Mouse (Mus musculus): ENCODE data around the gene Stard10. TPM values are rescaled to one million over a fixed set of nuclear protein-coding genes. Genes with fewer than 3 reads are reported as not detected.

Stard10 gene
- total RNA-seq, 2 experiments from 2014 or later = 16.0 to 16.3 TPM

DNA sequence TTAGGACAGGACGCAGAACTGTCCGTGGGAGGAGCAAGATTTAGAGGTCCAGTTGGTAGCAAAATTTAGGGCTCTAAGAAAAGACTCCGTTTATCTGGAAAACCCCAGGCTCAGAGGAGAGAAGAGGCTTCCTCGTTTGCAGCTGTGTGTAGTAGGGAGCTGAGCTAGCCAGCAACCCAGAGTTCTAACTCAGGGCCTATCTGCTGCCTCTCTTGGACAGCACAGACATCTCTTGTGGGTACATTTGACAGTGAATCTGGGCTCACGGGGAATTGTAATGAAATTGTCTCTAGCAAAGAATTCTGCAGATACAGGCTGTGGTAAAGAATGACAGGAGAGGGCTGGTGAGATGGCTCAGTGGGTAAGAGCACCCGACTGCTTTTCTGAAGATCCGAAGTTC is 14.2 kb upstream of the Stard10 start:
- no peak for DNase-seq

DNA sequence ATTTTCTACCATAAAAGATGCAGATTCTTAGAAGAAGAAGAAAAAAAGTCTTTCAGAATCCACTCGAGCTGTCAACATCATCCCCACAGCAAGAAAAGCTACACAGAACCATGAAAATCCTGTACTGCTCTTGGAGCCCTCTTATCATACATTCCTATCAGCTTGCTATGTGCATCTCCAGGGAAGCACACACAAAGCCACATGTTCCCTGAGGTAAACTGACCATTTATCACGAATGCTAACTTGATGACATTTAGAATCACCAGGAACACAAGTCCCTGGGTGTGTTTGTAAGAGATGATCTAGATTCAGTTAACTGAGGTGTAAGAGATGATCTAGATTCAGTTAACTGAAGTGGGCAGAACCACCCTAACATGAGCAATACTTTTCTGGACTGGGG is 10.0 kb upstream of the Stard10 start:
- DNase-seq = no peak

DNA sequence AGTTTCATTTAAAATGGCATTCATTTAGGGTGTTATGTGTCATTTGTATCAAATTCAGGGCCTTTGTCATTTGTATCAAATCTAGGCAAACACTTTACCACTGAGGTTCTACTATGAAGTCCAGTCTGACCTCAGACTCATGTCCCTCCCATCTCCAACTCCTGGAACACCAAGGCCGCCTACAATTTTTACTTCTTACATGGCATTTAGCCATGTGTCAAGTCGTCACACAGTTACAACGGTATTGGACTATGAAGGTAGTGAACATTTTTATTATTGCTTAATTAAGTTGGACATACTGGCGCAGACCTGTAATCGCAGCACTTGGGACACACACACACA is 6.9 kb upstream of the Stard10 start:
- DNase-seq = no peak

DNA sequence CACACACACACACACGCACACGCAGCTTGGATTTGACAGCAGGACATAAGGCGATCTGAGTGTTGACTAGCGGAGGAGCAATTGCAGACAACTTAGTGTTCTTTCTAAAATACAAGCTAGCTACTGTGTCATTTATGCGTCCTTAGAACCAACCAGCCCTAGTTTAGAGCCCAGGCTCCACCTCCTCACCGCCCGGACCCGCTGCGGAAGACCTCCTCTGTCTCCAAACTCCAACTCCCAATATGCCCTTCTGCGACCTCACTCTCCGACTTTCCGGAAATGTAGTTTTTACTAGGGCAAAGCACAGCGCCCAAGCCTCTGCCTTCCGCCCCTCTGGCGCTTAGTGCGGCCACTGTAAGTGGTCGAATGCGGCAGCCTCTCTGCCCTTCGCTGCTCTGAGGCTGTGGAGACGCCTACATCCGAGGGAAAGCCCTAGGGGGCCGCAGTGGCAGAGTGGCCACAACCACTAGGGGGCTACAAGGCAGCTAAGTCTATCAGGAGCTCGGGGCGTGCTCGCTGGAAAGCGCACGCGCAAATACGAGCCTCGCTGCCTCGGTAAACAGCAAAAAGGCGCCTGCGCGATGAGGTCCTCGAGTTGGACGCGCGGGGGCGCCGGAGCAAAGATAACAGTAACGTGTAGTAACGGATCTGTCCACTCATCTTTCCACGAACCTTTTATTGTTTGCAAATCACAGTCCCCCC is 6.4 kb upstream of the Stard10 start:
- DNase-seq = peak; percentile 95

- DNase-seq = no peak
Observed at GRCm38 (mm10) chr7:101311061-101311460, 5.8 kb upstream of the Stard10 start.

- no peak for DNase-seq
Observed at GRCm38 (mm10) chr7:101313033-101313432, 3.9 kb upstream of the Stard10 start.

- DNase-seq = no peak
Observed at GRCm38 (mm10) chr7:101314396-101314795, 2.5 kb upstream of the Stard10 start.

GRCm38 (mm10) chr7:101315699-101316098 is 1.2 kb upstream of the Stard10 start:
- DNase-seq = no peak

GRCm38 (mm10) chr7:101316591-101317001 is 290 bp upstream of the Stard10 start:
- DNase-seq = no peak

DNA sequence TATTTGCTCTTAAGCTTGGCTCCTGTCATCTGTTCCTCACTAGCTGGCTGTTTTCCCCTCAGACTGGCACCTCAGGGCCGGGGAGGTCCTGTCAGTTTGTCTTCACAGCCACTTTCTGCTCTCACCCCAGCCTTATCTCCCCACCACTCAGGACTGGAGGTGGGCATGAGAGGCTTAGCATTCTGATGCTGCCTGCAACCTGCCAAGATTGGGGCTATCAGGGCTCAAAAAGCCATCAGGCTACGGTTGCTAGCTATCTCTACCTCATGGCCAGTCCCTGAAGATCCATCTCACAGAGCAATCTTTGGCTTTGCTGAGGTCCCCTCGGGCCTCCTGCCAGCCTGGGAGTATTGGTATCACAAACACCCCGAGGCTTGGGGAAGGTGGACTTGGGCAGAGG is 2.0 kb downstream of the Stard10 start:
- DNase-seq = no peak

DNA sequence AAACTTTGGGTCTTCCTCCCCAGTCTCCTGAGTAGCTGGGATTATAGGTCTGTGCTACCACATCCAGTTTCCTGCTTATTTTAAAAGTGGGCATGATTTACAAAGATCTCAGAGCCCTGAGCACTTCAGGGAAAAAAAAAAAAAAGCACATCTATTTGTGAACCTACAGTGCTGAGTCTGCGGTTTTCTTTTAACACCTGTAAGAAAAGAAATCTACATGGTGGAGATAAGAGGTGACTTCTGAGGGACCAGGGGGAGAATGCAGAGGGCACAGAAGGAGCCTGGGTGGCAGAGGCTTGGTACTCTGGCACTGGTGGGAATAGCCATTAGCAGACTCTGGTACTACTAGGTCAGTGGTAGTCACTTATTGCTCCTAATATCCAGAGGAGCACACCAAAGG is 2.9 kb downstream of the Stard10 start:
- DNase-seq = no peak

DNA sequence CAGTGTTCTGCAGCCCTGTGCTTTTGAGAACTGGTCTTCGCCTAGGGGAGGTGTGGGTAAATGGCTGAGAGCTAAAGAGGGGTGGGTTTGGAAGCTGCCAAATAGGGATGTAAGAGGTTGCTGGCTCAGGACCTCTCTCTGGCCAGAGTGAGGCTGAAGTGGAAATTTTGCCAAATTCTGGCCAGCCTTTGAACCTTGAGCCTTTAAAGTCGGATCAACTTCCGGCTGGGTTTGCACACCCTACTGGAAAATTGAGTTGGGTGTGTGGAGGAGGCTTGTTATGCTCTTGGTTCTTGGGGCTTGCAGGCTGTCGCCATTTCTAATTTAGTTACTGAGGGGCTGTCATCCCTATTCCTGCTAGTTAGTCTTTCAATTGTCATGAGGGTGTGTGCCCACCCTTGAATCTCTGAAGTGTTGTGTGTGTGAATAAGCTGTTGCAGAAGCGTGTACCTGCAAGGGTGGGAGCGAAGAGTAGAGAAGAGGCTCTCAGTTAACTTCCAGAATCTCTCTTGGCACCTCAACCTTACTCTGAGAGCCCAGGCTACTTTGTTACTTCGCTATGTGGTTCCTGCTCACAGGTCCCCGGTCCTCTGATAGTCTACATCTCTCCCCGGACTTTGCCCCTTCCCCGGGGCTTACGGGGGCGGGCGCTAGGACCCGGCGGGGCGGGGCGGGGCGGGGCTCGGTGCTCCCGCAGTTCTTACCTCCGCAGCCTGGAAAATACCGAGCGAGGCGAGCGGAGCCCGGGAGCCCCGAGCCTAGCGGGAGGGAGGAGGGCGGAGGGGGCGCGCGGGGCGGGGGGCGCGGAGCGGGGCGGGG is 3.7 kb downstream of the Stard10 start:
- DNase-seq = peak; percentile 33

DNA sequence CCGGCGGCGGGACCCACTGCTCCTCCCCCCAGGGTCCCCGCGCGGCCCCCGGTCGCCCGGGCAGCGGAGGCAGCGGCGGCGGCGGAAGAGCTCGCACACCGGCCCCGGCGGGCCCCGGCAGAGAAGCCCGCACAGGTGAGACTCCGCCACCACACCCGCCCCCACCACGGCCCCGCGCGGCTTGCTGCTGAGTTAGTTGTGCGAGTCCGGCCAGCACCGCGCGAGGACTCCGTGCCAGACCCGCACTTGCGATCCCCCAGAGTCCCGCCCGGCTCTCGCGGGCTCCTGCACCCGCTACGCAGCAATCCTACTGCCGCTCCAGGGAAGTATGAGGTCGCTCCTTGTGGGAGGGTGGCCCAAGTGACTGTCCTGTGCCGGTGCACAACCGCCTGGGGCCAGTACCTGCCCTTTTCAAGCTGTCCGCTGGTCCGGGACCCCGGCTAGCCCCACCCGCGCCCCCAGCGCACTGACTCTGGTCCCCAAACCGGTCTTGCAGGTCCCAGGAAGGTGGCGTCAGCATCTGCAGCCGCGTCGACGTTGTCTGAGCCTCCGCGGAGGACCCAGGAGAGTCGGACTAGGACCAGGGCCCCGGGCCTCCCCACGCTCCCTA is 4.4 kb downstream of the Stard10 start:
- DNase-seq = peak; percentile 29

DNA sequence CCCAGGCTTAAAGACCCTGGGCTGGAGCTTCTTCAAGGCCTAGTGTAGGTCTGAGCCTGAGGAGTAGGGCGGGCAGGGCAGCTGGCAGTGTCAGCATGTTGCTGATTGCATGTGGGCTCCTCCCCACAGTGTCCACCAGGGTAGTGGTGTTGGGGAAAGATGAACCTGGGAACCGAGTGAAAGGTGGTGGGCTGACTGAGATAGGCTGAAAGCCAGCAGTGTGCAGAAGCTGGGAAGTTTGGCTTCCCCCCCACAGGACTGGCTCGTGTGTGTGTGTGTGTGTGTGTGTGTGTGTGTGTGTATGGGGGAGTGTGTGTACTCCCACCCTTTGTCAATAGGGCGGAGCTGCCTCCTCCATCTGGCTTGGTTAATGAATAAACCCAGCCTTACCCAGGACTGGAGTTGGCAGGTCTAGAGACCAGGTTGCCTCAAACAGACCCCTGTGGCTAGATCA is 6.3 kb downstream of the Stard10 start:
- DNase-seq = no peak

DNA sequence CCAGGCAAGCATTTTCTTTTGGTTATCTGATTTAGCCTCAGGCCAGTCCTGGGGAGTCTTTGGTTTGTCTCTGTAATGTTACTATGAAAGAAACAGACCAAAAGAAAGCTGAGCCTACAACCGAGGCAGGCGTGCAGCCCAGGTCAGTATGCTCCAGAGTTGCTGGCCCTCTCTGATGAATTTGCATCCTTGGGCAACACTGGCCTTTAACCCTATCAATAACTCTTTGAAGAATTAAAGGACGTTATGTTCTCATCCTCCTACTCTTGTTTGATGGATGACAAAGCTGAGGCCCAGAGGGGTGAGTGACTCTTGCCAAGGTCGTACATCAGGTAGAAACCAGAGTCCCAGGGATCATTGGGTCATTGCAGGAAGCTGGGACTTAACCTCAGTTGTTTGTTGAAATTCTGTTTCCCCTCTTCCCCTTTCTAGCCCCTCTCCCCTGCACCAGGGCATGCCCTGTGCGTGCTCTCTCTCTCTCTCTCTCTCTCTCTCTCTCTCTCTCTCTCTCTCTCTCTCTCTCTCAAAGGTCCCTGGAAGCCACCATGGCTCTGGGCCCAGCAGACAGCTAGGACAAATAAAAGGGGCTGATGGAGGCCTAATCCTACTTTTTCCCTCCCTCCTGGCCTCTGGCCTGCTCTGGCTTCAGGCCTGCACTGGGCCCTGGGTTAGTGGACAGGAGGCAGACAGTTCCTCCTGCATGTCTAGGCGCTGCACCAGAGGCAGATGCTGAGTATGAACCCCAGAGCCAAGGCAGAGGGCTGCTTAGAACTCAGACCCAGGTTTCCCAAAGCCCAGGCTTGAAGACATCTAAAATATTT is 7.5 kb downstream of the Stard10 start:
- no peak for DNase-seq

GRCm38 (mm10) chr7:101326006-101326405 is 9.1 kb downstream of the Stard10 start:
- no peak for DNase-seq

GRCm38 (mm10) chr7:101327263-101327662 is 10.4 kb downstream of the Stard10 start:
- no peak for DNase-seq

- no peak for DNase-seq
Observed at GRCm38 (mm10) chr7:101327786-101328185, 10.9 kb downstream of the Stard10 start.

GRCm38 (mm10) chr7:101328621-101329158 is 11.8 kb downstream of the Stard10 start:
- DNase-seq = no peak

GRCm38 (mm10) chr7:101329606-101330005 is 12.7 kb downstream of the Stard10 start:
- DNase-seq = no peak

- no peak for DNase-seq
Observed at GRCm38 (mm10) chr7:101330074-101330840, 13.4 kb downstream of the Stard10 start.
